Mouse (Mus musculus) hindbrain, postnatal 0 days (tissue): ENCODE results near the gene Dars. TPM values are rescaled to one million over a fixed set of nuclear protein-coding genes. Genes with fewer than 3 reads are reported as not detected.
"Not testable (repeated sequence)": the region's sequence is repeated elsewhere in the genome, so short reads cannot be mapped to it uniquely, and the experiment has no call there.

Experiments used
- ATAC-seq: fragments of 200-750 bp; cut with Nextera tagmentation; 2 replicates; pipeline ENCODE4 v1.8.0; 2017; ENCODE audit warnings: mild to moderate bottlenecking, moderate TSS enrichment, moderate library complexity
- DNase-seq: peaks from one replicate; pipeline ENCODE4 v3.0.0-alpha.2; 2015; ENCODE audit warnings: low spot score
- H3K27ac ChIP-seq: fragments of 300-500 bp; sonication (generic); 2 replicates; pipeline ENCODE4 v1.5.1; 2014; ENCODE audit warnings: mild to moderate bottlenecking
- H3K27me3 ChIP-seq: fragments of 300-500 bp; sonication (generic); 2 replicates; pipeline ENCODE4 v1.6.1; 2014; ENCODE audit warnings: low read length, mixed read lengths; ENCODE audit not compliant: insufficient read depth
- H3K36me3 ChIP-seq: fragments of 300-500 bp; sonication (generic); 2 replicates; pipeline ENCODE4 v1.6.1; 2014; ENCODE audit warnings: low read length, mixed read lengths; ENCODE audit not compliant: insufficient read depth
- H3K4me1 ChIP-seq: fragments of 300-500 bp; sonication (generic); 2 replicates; pipeline ENCODE4 v1.6.1; 2014; ENCODE audit warnings: antibody characterized with exemption, low read length, mixed read lengths; ENCODE audit not compliant: insufficient read depth
- H3K4me2 ChIP-seq: fragments of 300-500 bp; sonication (generic); 2 replicates; pipeline ENCODE4 v1.6.1; 2014; ENCODE audit warnings: low read depth, mild to moderate bottlenecking, low read length, moderate library complexity, mixed read lengths
- H3K4me3 ChIP-seq: fragments of 300-500 bp; sonication (generic); 2 replicates; pipeline ENCODE4 v1.5.1; 2014; ENCODE audit warnings: low read length
- H3K9ac ChIP-seq: fragments of 300-500 bp; sonication (generic); replicated peaks from 2 replicates; pipeline ENCODE4 v1.6.1; 2014; ENCODE audit warnings: mild to moderate bottlenecking, low read length, moderate library complexity, mixed read lengths
- H3K9me3 ChIP-seq: fragments of 300-500 bp; sonication (generic); 2 replicates; pipeline ENCODE4 v1.6.1; 2016; ENCODE audit warnings: low read length, mixed read lengths
- CTCF ChIP-seq: IDR thresholded peaks from 2 replicates; pipeline ENCODE4 v1.5.1; 2016; ENCODE audit warnings: antibody characterized with exemption, control low read depth, low read depth
- WGBS: fragments of 180-500 bp; shearing (Covaris S2); extraction: QIAGEN DNeasy Blood & Tissue Kit; methylation state at CpG from one replicate; pipeline ENCODE4 v1.1.7; 2014; 5-methylcytosine and 5-hydroxymethylcytosine counted together
- polyA plus RNA-seq: library from polyadenylated mRNA; unstranded; fragments of >200 nt; fragmentation: Nextera tagmentation; extraction: Ambion mirVana; gene quantifications from 2 replicates; pipeline ENCODE4 v1.2.1, GENCODE M21; 2015
- total RNA-seq: library from RNA; depleted of rRNA; stranded (reverse); fragments of >200 nt; gene quantifications from 2 replicates; pipeline ENCODE4 v1.2.3, GENCODE M21; 2014; rRNA removed

Gene Dars
- total and polyA plus RNA-seq, 2 experiments from 2014 or later: 53.8 to 130 TPM

GRCm38 (mm10) chr1:128324776-128325175 is 92.4 kb downstream of the Dars start:
- no peak overlapping the region for H3K9ac ChIP-seq
- no peaks in the 10 kb centered on the region for H3K4me1 ChIP-seq
- no peak for DNase-seq
- H3K4me3 ChIP-seq: no peak overlapping the region
- TF ChIP-seq CTCF: 0 out of 2 replicates have a peak, but pooled peaks have one; percentile 11
- H3K27me3 ChIP-seq: no peaks in the 10 kb centered on the region
- H3K9me3 ChIP-seq: no peaks in the 10 kb centered on the region
- no peak overlapping the region for H3K4me2 ChIP-seq
- 0 out of 2 replicates have a peak, but pooled peaks cover 3% of the 10 kb centered on the region for H3K36me3 ChIP-seq
- ATAC-seq: no peak
- 84% methylated on average over 2 of the region's 2 CpGs for WGBS
- H3K27ac ChIP-seq: no peak overlapping the region

- H3K9me3 ChIP-seq: no peaks in the 10 kb centered on the region
- WGBS: 89% methylated on average over 8 of the region's 8 CpGs
- H3K4me2 ChIP-seq: no peak overlapping the region
- DNase-seq (no peak), ATAC-seq (no peak)
- H3K36me3 ChIP-seq: 0 out of 2 replicates have a peak, but pooled peaks cover 3% of the 10 kb centered on the region
- no peak overlapping the region for H3K27ac ChIP-seq
- no peaks in the 10 kb centered on the region for H3K27me3 ChIP-seq
- H3K4me3 ChIP-seq: no peak overlapping the region
- no peak for TF ChIP-seq CTCF
- no peaks in the 10 kb centered on the region for H3K4me1 ChIP-seq
- no peak overlapping the region for H3K9ac ChIP-seq
These were observed 94.0 kb downstream of the Dars start for GRCm38 (mm10) chr1:128323026-128323643.

DNA sequence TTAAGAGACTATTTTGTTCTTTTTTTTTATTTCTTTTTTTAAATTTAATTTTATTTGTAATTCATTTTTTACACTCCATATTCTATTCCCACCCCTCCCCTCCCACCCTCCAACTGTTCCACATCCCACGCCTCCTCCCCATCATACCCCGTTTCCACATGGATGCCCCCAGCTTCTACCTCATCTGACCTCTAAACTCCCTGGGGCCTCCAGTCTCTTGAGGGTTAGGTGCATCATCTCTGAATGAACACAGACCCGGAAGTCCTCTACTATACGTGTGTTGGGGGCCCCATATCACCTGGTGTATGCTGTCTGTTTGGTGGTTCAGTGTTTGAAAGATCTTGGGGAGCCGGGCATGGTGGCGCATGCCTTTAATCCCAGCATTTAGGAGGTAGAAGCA is 97.9 kb downstream of the Dars start:
- not testable (repeated sequence) for H3K9ac ChIP-seq, ATAC-seq, H3K4me3 ChIP-seq, H3K27me3 ChIP-seq, H3K9me3 ChIP-seq, H3K4me2 ChIP-seq, H3K27ac ChIP-seq, H3K36me3 ChIP-seq, H3K4me1 ChIP-seq, DNase-seq
- 83% methylated on average over 6 of the region's 6 CpGs for WGBS

DNA sequence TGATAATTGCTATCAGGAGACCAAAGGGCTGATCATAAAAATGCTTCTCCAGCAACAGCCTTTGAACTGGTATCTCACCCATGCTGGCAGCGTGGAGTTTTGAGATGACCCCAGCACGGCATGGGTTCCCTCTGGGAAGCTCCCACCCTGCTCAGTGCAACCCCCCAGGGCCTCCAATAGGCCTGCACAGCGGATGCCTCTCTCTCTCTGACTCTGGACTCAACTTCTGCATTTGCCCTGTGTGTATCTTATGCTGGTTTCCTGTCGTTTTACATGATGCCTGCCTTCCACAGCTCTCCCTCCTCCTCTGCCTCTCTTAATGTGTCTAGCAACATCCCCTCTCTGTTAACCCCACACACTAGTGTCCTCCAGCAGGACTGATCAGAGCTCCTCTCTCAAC is 102.5 kb downstream of the Dars start:
- Histone ChIP-seq H3K36me3 (no peaks in the 10 kb centered on the region), H3K4me1 (no peaks in the 10 kb centered on the region), H3K4me2 (no peak overlapping the region), H3K9ac (no peak overlapping the region), H3K27ac (no peak overlapping the region), H3K9me3 (no peaks in the 10 kb centered on the region), H3K27me3 (no peaks in the 10 kb centered on the region), H3K4me3 (no peak overlapping the region)
- no peak for TF ChIP-seq CTCF
- WGBS: 68% methylated on average over 4 of the region's 4 CpGs
- no peak for DNase-seq
- no peak for ATAC-seq

Other genes starting within 250 kb of the Dars start
- gene Ubxn4, start 173.4 kb downstream of the Dars start, total RNA-seq: 32.9 and 45.6 TPM in 2 replicates
- 73.0 and 79.3 TPM in 2 replicates for gene Ubxn4, start 173.4 kb downstream of the Dars start, polyA plus RNA-seq
- 0.26 and 1.0 TPM in 2 replicates for gene Lct, start 89.0 kb downstream of the Dars start, total RNA-seq
- 0.78 and 0.85 TPM in 2 replicates for gene Lct, start 89.0 kb downstream of the Dars start, polyA plus RNA-seq
- gene Mcm6, start 57.7 kb downstream of the Dars start, total RNA-seq: 59.0 and 77.3 TPM in 2 replicates
- 58.6 and 59.1 TPM in 2 replicates for gene Mcm6, start 57.7 kb downstream of the Dars start, polyA plus RNA-seq
- 76.1 and 95.8 TPM in 2 replicates for gene Cxcr4, start 174.9 kb upstream of the Dars start, total RNA-seq
- gene Cxcr4, start 174.9 kb upstream of the Dars start, polyA plus RNA-seq: 5.1 and 5.2 TPM in 2 replicates